In the genomic region with DNA sequence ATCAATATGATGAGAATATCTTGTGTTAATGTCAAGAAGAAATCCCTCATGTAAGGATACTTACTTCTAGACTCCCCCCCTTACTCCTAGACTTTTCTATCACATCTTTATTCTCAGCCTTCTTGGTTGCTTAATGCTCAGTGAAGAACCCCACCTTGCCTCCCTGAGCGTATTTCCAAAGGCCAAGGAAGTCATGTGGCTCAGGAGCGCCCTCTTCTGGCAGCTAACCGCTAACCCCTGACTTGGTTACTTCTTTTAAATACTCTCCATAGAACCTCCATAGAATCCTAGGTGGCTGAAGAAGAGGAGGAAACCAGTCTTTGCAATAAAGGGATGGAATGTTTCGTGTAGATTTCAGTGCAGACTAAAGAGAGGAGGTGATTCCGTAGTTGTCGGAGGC, we compare ENCODE assay signal across 7 mouse cellular contexts.
DNase-seq lines count a peak whose midpoint lies in the region; ATAC-seq lines count a peak whose summit lies in the region.

No protein-coding gene starts in this region.

- H3K36me3 ChIP-seq in forebrain, embryonic 12.5 days (replicated peaks): no peaks in the 10 kb centered on the region; the same call in 1 of the 2 replicates
- no peaks in the 10 kb centered on the region for H3K36me3 ChIP-seq in hindbrain, embryonic 15.5 days

- H3K9me3 ChIP-seq in forebrain, embryonic 12.5 days: no peaks in the 10 kb centered on the region
- no peaks in the 10 kb centered on the region for H3K9me3 ChIP-seq in hindbrain, embryonic 15.5 days

- H3K9ac ChIP-seq in forebrain, embryonic 12.5 days: no peak overlapping the region
- H3K9ac ChIP-seq in hindbrain, embryonic 15.5 days: no peak overlapping the region

- H3K27ac ChIP-seq in forebrain, embryonic 12.5 days: no peak overlapping the region
- H3K27ac ChIP-seq in hindbrain, embryonic 15.5 days (replicated peaks): no peak overlapping the region

- H3K4me3 ChIP-seq in forebrain, embryonic 12.5 days (replicated peaks): no peak overlapping the region
- H3K4me3 ChIP-seq in hindbrain, embryonic 15.5 days: no peak overlapping the region

- 34% methylated on average over 6 of the region's 6 CpGs for WGBS in forebrain, embryonic 12.5 days
- 33% methylated on average over 6 of the region's 6 CpGs for WGBS in hindbrain, embryonic 15.5 days

- no peak overlapping the region for H3K4me2 ChIP-seq in forebrain, embryonic 12.5 days
- no peak overlapping the region for H3K4me2 ChIP-seq in hindbrain, embryonic 15.5 days

- H3K4me1 ChIP-seq in forebrain, embryonic 12.5 days: 0 out of 2 replicates have a peak, but pooled peaks cover 1% of the 10 kb centered on the region
- no peaks in the 10 kb centered on the region for H3K4me1 ChIP-seq in hindbrain, embryonic 15.5 days (replicated peaks)

- ATAC-seq in forebrain, embryonic 12.5 days (ENCODE audit: low FRiP score): peak; percentile 46; the same call in 1 of the 2 replicates
- 0 out of 2 replicates have a peak, but pooled peaks have one; percentile 40 for ATAC-seq in hindbrain, embryonic 15.5 days (ENCODE audit: low FRiP score, low read depth)
- ATAC-seq in megakaryocyte-erythroid progenitor cell, adult 5-6 weeks (replicated peaks; ENCODE audit: low FRiP score, low TSS enrichment, poor library complexity, severe bottlenecking): peak; percentile 86

- H3K27me3 ChIP-seq in forebrain, embryonic 12.5 days: no peaks in the 10 kb centered on the region
- H3K27me3 ChIP-seq in hindbrain, embryonic 15.5 days: no peaks in the 10 kb centered on the region

- peak; percentile 62 for DNase-seq in Muller cell, postnatal 12 days (ENCODE audit: inconsistent ontology term)
- DNase-seq in c-Kit-negative CD71-positive TER-119-positive erythroid progenitor cells, embryonic 14.5 days (ENCODE audit: low read depth, low spot score): peak; percentile 26
- DNase-seq in layer of hippocampus, postnatal 14 days (ENCODE audit: low spot score in 2 of 2): peak; percentile 36 to 60
- peak; percentile 49 for DNase-seq in skeletal muscle tissue, adult 2 months (ENCODE audit: low read depth, low spot score)
